Mouse (Mus musculus) forebrain, embryonic 12.5 days (tissue): ENCODE data around the gene Sema7a. TPM values are rescaled to one million over a fixed set of nuclear protein-coding genes. Genes with fewer than 3 reads are reported as not detected.

Experiments
- ATAC-seq: fragments of 200-750 bp; cut with Nextera tagmentation; 2 replicates; pipeline ENCODE4 v1.8.0; 2017; ENCODE audit warnings: moderate TSS enrichment; ENCODE audit not compliant: low FRiP score
- H3K27ac ChIP-seq: fragments of 300-500 bp; sonication (generic); 2 replicates; pipeline ENCODE4 v1.5.1; 2016; ENCODE audit warnings: mild to moderate bottlenecking
- H3K27me3 ChIP-seq: fragments of 300-500 bp; sonication (generic); 2 replicates; pipeline ENCODE4 v1.6.1; 2016; ENCODE audit warnings: mild to moderate bottlenecking
- H3K36me3 ChIP-seq: fragments of 300-500 bp; sonication (generic); replicated peaks from 2 replicates; pipeline ENCODE4 v1.6.1; 2016; ENCODE audit warnings: mild to moderate bottlenecking
- H3K4me1 ChIP-seq: fragments of 300-500 bp; sonication (generic); 2 replicates; pipeline ENCODE4 v1.6.1; 2016
- H3K4me2 ChIP-seq: fragments of 300-500 bp; sonication (generic); 2 replicates; pipeline ENCODE4 v1.6.1; 2016; ENCODE audit warnings: mild to moderate bottlenecking, moderate library complexity
- H3K4me3 ChIP-seq: fragments of 300-500 bp; sonication (generic); replicated peaks from 2 replicates; pipeline ENCODE4 v1.5.1; 2016; ENCODE audit warnings: mild to moderate bottlenecking
- H3K9ac ChIP-seq: fragments of 300-500 bp; sonication (generic); 2 replicates; pipeline ENCODE4 v1.6.1; 2016; ENCODE audit warnings: mild to moderate bottlenecking
- H3K9me3 ChIP-seq: fragments of 300-500 bp; sonication (generic); 2 replicates; pipeline ENCODE4 v1.6.1; 2016
- WGBS: fragments of 180-500 bp; shearing (Covaris S2); methylation state at CpG from one replicate; pipeline ENCODE4 v1.1.7; 2016; 5-methylcytosine and 5-hydroxymethylcytosine counted together
- polyA plus RNA-seq: library from polyadenylated mRNA; unstranded; fragments of >200 nt; fragmentation: Nextera tagmentation; extraction: Ambion mirVana; gene quantifications from 2 replicates; pipeline ENCODE4 v1.2.1, GENCODE M21; 2016

Gene Sema7a
- polyA plus RNA-seq, 1 experiment from 2014 or later, result 0.43 TPM

GRCm38 (mm10) chr9:57974221-57974620, 34.3 kb downstream of the Sema7a start:
- no peak for ATAC-seq
- no peaks in the 10 kb centered on the region for H3K27me3 ChIP-seq
- H3K4me1 ChIP-seq, result no peaks in the 10 kb centered on the region

DNA sequence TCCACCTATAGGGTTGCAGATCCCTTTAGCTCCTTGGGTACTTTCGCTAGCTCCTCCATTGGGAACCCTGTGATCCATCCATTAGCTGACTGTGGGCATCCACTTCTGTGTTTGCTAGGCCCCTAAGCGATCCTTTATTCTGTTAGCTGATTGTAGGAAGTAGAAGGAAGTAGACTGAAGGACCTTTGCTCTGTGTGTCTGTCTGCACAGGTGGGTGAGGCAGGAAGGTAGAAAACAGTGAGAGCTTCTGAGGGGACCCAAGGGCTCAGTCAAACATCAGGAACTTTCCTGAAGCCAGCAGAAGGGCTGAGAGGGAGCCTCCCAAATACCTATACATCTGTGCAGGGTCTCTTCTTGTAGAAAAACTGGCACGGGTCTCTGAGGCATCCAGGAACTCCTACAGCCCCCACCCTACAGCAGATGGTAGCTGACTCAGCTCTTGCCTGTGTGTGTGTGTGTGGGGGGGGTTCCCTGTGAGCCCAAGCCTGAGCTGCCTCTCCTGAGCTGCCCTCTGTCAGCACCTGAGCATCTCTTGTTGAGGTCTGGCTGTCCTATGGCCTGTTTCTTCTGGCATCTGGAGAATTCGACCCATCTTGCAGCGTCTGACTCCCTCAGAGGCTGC, 35.4 kb downstream of the Sema7a start:
- WGBS, result 80% methylated on average over 5 of the region's 5 CpGs
- H3K27ac ChIP-seq, result no peak overlapping the region
- no peak overlapping the region for H3K4me2 ChIP-seq
- no peaks in the 10 kb centered on the region for H3K4me1 ChIP-seq
- no peak overlapping the region for H3K9ac ChIP-seq
- H3K4me3 ChIP-seq, result no peak overlapping the region
- ATAC-seq, result no peak
- no peaks in the 10 kb centered on the region for H3K27me3 ChIP-seq
- H3K9me3 ChIP-seq, result no peaks in the 10 kb centered on the region
- no peaks in the 10 kb centered on the region for H3K36me3 ChIP-seq

More at GRCm38 (mm10) chr9:57974221-57974620, 34.3 kb downstream of the Sema7a start:
- 83% methylated on average over 5 of the region's 5 CpGs for WGBS
- Histone ChIP-seq H3K27ac (no peak overlapping the region), H3K4me2 (no peak overlapping the region), H3K36me3 (no peaks in the 10 kb centered on the region), H3K9ac (no peak overlapping the region), H3K9me3 (no peaks in the 10 kb centered on the region), H3K4me3 (no peak overlapping the region)

- Histone ChIP-seq H3K27me3 (no peaks in the 10 kb centered on the region), H3K4me2 (no peak overlapping the region)
Observed at GRCm38 (mm10) chr9:57978025-57978424, 38.1 kb downstream of the Sema7a start.

DNA sequence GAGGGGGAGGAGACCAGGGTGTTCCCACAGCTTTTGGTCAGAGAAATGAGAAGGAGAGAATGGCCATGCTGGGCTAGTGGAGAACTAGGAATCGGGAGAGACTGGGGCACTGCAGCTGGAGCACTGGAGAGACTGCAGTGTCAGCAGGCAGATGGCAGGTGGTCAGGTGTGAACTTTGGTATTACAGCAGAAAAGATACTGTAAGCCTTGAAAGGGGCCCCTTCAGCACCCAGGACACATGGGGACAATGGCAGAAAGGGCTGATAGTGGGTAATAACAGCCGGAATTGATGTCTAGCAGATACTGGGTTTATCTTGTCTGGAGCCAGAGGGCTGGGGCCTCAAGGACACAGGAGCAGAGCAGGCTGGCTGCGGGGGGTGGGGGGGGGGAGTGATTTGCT, 38.9 kb downstream of the Sema7a start:
- 82% methylated on average over 3 of the region's 3 CpGs for WGBS
- H3K36me3 ChIP-seq, result no peaks in the 10 kb centered on the region
- no peaks in the 10 kb centered on the region for H3K9me3 ChIP-seq

More at GRCm38 (mm10) chr9:57978025-57978424, 38.1 kb downstream of the Sema7a start:
- Histone ChIP-seq H3K4me3 (no peak overlapping the region), H3K9ac (no peak overlapping the region), H3K36me3 (no peaks in the 10 kb centered on the region), H3K27ac (no peak overlapping the region), H3K4me1 (no peaks in the 10 kb centered on the region), H3K9me3 (no peaks in the 10 kb centered on the region)
- 88% methylated on average over 6 of the region's 6 CpGs for WGBS
- no peak for ATAC-seq

GRCm38 (mm10) chr9:57980570-57980969, 40.7 kb downstream of the Sema7a start:
- Histone ChIP-seq H3K4me1 (no peaks in the 10 kb centered on the region), H3K4me2 (no peak overlapping the region), H3K9me3 (no peaks in the 10 kb centered on the region), H3K27me3 (no peaks in the 10 kb centered on the region), H3K27ac (no peak overlapping the region), H3K9ac (no peak overlapping the region), H3K4me3 (no peak overlapping the region), H3K36me3 (no peaks in the 10 kb centered on the region)
- ATAC-seq, result no peak
- 86% methylated on average over 10 of the region's 10 CpGs for WGBS

More for the DNA sequence above, 38.9 kb downstream of the Sema7a start:
- no peaks in the 10 kb centered on the region for H3K27me3 ChIP-seq
- H3K27ac ChIP-seq, result no peak overlapping the region
- no peak for ATAC-seq
- H3K4me2 ChIP-seq, result no peak overlapping the region
- no peak overlapping the region for H3K4me3 ChIP-seq
- no peaks in the 10 kb centered on the region for H3K4me1 ChIP-seq
- no peak overlapping the region for H3K9ac ChIP-seq

GRCm38 (mm10) chr9:57985304-57985703, 45.4 kb downstream of the Sema7a start:
- H3K4me1 ChIP-seq, result peaks cover 7% of the 10 kb centered on the region; the same call in 1 of the 2 replicates
- WGBS, result 91% methylated on average over 8 of the region's 8 CpGs
- no peak overlapping the region for H3K27ac ChIP-seq
- H3K27me3 ChIP-seq, result 0 out of 2 replicates have a peak, but pooled peaks cover 4% of the 10 kb centered on the region
- no peaks in the 10 kb centered on the region for H3K36me3 ChIP-seq
- H3K4me2 ChIP-seq, result no peak overlapping the region
- no peak for ATAC-seq
- H3K9ac ChIP-seq, result no peak overlapping the region
- H3K9me3 ChIP-seq, result no peaks in the 10 kb centered on the region
- H3K4me3 ChIP-seq, result no peak overlapping the region

DNA sequence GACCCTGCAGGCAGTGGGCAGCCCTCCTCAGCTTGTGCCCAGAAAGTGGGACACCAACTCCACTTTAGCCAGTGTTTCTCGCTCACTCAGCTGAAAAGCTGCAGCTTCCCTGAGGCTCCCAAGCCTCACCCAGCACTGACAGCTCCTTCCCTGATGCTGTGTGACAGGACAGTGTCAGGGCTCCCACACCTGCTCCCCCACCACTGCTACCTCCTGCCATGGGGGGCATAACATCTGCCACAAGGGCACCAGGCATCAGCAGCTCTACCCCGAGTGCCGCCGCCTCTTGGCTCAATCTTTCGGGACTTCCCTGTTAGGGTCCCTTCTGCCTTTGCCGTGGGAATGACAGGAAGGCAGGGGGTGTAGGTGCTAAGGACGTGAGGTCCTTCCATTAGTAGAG, 46.4 kb downstream of the Sema7a start:
- 90% methylated on average over 7 of the region's 7 CpGs for WGBS
- no peak overlapping the region for H3K27ac ChIP-seq
- H3K9me3 ChIP-seq, result no peaks in the 10 kb centered on the region
- H3K4me3 ChIP-seq, result no peak overlapping the region
- H3K36me3 ChIP-seq, result no peaks in the 10 kb centered on the region
- 0 out of 2 replicates have a peak, but pooled peaks cover 4% of the 10 kb centered on the region for H3K27me3 ChIP-seq
- no peak overlapping the region for H3K4me2 ChIP-seq
- H3K9ac ChIP-seq, result no peak overlapping the region
- peaks cover 7% of the 10 kb centered on the region; the same call in 1 of the 2 replicates for H3K4me1 ChIP-seq
- ATAC-seq, result no peak

GRCm38 (mm10) chr9:57988098-57988497, 48.2 kb downstream of the Sema7a start:
- H3K36me3 ChIP-seq, result no peaks in the 10 kb centered on the region
- 0 out of 2 replicates have a peak, but pooled peaks cover 4% of the 10 kb centered on the region for H3K27me3 ChIP-seq
- 85% methylated on average over 2 of the region's 2 CpGs for WGBS
- H3K4me1 ChIP-seq, result peaks cover 12% of the 10 kb centered on the region
- H3K4me2 ChIP-seq, result no peak overlapping the region
- no peak for ATAC-seq
- H3K4me3 ChIP-seq, result no peak overlapping the region
- H3K9ac ChIP-seq, result no peak overlapping the region
- H3K9me3 ChIP-seq, result no peaks in the 10 kb centered on the region
- H3K27ac ChIP-seq, result no peak overlapping the region

GRCm38 (mm10) chr9:57989309-57989708, 49.4 kb downstream of the Sema7a start:
- no peak for ATAC-seq
- Histone ChIP-seq H3K36me3 (no peaks in the 10 kb centered on the region), H3K27ac (no peak overlapping the region), H3K4me2 (no peak overlapping the region), H3K9ac (no peak overlapping the region), H3K9me3 (no peaks in the 10 kb centered on the region), H3K4me3 (no peak overlapping the region), H3K4me1 (peaks cover 16% of the 10 kb centered on the region), H3K27me3 (0 out of 2 replicates have a peak, but pooled peaks cover 4% of the 10 kb centered on the region)
- WGBS, result 83% methylated on average over 6 of the region's 6 CpGs

DNA sequence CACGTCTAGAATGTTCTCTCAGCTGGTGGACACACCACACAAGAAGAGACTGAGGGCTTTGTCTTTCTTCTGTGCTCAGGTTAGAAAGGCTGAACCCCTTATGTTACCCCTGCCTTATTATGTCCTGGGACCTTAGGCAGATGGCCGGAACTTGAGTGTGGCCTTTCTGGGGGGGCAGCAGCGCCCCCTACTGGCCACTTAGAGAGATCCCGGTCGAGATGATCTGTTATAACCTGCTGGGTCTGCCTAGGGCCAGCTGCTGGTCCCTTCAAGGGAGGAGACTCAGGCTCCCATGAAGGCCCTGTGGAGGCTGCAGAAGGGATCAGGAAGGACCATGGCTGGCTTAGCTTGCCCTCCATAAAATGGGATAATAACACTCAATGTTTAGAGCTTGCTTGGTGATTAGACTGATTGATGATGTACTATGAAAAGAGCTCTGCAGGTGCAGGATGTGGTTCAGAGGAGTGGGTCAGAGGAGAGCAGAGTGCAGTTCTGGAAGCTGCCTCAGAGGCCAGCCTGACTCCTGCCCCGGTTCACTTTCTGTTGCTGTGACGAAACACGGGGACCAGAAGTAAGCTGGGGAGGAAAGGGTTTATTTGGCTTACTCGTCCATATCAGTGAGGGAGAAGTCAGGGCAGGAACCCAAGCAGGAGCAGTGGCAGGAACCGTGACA, 50.7 kb downstream of the Sema7a start:
- H3K4me1 ChIP-seq, result peaks cover 16% of the 10 kb centered on the region
- H3K9ac ChIP-seq, result no peak overlapping the region
- H3K4me2 ChIP-seq, result no peak overlapping the region
- WGBS, result 44% methylated on average over 10 of the region's 10 CpGs
- H3K36me3 ChIP-seq, result no peaks in the 10 kb centered on the region
- H3K27me3 ChIP-seq, result 0 out of 2 replicates have a peak, but pooled peaks cover 4% of the 10 kb centered on the region
- peak; percentile 64; the same call in 1 of the 2 replicates for ATAC-seq
- no peak overlapping the region for H3K27ac ChIP-seq
- no peak overlapping the region for H3K4me3 ChIP-seq
- no peaks in the 10 kb centered on the region for H3K9me3 ChIP-seq

DNA sequence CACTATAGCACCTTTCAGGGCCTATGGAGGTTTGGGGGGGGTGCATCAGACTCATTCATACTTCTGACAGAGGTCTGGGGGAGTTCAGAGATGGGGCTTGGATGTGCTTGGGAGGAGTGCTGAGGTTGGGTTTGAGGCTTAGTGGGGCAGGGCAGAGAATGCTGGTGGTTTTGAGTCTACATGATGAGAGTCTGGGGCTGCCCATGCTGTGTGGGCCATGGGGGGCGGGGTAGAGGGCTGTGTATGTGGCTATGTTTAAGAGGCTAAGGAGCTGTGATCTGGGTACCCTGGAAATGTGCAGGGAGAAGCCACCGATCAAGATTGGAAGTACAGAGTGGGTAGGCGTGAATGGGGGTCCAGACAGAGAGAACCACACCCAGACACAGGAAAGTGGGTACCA, 52.1 kb downstream of the Sema7a start:
- no peak overlapping the region for H3K9ac ChIP-seq
- H3K9me3 ChIP-seq, result no peaks in the 10 kb centered on the region
- no peaks in the 10 kb centered on the region for H3K36me3 ChIP-seq
- ATAC-seq, result no peak
- H3K27ac ChIP-seq, result no peak overlapping the region
- no peak overlapping the region for H3K4me3 ChIP-seq
- H3K27me3 ChIP-seq, result peaks cover 14% of the 10 kb centered on the region
- peaks cover 16% of the 10 kb centered on the region for H3K4me1 ChIP-seq
- no peak overlapping the region for H3K4me2 ChIP-seq
- 84% methylated on average over 3 of the region's 3 CpGs for WGBS

DNA sequence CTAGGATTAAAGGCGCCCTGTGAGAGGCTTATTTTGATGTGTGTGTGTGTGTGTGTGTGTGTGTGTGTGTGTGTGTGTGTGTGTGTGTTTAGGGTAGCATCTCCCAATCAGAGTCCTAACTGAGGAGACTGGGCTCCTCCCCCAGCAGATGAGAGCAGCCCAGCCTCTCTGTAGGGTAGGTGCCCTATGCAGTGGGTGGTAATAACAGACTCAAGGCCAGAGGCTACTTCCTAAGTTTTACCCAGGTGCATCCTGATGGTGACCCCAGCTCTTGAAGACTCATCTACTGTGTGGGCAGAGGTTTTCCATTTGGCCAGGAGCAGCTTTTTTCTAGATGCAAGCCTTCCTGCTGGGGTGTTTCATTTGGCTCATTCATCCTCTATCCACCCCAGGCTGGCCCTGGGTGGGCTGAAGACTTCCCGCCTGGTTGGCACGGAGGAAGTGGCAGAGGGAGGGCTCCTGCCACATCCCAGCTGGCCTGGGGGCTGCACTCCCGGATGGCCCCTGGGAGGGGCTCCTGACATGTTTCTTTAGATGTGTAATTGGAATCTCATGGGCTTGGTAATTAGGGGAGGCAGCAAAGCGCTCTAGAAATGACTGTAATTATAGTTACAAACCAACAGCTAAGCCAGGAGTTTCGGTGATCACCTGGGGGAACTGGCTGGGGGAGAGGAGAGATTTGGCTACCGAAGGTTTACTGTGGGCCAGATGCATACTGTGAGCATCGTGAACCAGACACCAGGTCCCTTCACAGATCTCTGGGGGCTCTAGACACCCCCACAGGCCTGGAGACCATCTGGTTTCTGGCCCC, 53.1 kb downstream of the Sema7a start:
- no peaks in the 10 kb centered on the region for H3K36me3 ChIP-seq
- no peak overlapping the region for H3K9ac ChIP-seq
- H3K27me3 ChIP-seq, result peaks cover 23% of the 10 kb centered on the region
- WGBS, result 53% methylated on average over 8 of the region's 8 CpGs
- no peak for ATAC-seq
- H3K4me1 ChIP-seq, result peaks cover 21% of the 10 kb centered on the region
- H3K9me3 ChIP-seq, result no peaks in the 10 kb centered on the region
- no peak overlapping the region for H3K27ac ChIP-seq
- no peak overlapping the region for H3K4me3 ChIP-seq
- no peak overlapping the region for H3K4me2 ChIP-seq
